Mouse (Mus musculus) spleen, postnatal 4 days (tissue): ENCODE measurements at regions not wholly inside any gene's neighbourhood (a gene's known extent, or its start where the extent isn't known, plus 50 kb on each side); places are given as distances from the start of the nearest gene placed in this dataset.
A peak's percentile ranks its signal among the peaks of the same experiment; 100 is the strongest.

Experiments
- DNase-seq, 2 experiments: peaks; one replicate each; pipeline ENCODE4 v3.0.0; 2022; ENCODE audit warnings: low spot score in 2 of 2

DNA sequence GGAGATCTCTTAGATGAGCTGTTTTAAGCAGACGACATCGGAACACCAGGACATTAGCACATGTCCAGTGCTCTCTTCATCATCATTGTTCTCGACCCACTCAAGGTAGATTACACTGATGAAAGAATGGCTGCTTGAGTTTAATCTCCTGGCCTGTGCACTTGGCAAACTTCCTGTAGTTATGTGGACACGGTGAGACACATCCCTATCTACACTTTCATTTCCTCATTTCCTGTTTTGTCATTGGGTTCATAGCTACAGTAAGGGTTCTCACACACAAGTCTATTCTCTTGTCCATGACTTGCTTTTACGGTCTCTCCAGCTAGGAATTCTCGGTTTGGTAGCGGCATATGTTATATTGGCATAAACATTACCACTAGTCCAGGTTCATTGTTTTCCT is 190.5 kb downstream of the Pdgfra start:
- no peak for DNase-seq

DNA sequence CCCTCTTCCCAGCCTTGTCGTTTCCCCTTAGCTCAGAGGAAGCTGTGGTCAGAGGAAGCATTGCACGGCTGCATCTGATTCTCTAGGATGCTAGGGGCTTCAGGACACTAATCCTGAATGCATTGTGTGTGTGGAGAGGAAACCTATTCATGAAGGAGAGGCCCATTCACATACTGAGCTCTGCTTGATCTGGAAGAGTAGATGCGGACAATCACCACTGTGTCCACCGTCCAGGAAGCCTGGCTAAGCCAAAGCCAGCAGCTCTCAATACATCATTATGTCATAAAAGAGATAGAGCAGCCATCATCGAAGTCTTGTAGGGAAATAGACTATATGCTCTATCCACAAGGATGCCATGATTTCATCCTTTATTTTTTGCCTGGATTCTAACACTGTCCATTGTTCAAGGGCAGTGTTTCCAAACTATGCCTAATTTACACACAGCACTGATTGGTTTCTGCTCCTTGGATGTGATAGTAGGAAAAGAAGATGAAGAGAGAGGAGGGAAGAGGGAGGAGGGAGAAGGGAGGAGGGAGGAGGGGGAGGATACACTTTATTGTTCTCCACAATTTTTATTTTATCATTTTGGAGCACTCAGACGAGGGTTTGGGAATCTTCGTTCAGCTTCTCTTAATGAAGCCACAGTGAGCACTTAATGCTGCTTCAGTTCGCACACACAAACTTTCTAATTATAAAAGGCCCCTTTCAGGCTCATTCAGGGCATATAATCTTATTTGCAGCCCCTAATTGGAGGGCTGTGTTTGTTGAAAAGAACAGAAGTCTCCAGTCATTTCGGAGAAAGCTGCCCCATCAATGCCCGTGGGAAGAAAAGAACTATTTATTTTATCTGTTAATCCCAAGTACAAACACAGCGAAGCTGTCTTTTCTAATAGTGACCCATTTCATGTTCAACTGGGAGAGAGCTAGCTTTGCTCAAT is 195.0 kb downstream of the Pdgfra start:
- no peak for DNase-seq

DNA sequence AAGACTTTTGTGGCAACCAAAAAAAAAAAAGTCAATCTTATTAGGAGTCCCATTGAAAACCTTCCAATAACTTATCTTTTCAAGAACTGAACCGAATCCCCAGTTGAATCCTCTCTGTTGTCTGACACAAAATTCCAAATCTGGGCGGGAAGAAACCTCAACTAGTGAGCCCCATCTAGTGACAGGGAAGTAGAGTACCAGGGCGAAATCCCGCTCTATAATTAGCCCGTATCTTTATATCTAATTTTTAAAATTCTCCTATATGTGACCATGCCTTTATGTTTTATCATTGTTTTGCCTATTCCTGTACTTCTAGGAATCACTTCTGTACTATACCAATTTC is 195.7 kb downstream of the Pdgfra start:
- no peak for DNase-seq

DNA sequence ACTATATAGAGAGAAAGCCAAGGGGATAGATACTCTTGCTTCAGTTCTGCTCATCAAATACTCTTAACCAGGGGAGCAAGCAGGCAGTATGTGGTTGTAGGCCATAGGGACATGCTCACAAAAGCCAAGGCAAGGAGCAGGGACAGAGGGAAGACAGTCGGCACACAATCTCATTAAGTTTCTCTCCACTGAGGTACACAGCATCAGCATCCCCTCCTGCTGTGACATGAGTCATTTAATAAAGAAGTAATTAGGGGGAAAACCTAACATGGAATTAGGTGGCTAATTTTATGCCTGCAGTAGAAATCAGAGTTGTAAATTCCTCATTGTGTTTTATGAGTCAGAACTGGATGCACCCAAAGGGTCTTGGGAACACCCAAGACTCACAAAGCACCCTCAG is 203.2 kb downstream of the Pdgfra start:
- DNase-seq = no peak

DNA sequence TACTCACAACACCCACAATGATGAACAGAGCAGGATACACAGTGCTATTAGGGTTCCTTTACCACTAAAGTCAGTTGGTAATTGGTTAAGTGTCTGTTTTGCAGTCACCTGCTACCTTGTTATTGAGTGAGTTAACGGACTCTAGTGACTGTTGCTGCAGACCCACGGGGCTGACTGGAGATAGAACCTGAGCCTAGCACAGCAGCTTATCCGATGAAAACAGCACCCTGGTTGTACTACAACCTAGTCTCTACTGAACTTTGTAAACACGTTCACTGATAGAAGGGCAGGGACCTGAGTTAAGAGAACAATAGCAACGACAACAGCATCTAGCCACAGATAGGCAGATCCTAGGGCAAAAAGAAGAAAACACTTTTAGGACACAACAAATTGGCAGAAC is 206.8 kb downstream of the Pdgfra start:
- no peak for DNase-seq

DNA sequence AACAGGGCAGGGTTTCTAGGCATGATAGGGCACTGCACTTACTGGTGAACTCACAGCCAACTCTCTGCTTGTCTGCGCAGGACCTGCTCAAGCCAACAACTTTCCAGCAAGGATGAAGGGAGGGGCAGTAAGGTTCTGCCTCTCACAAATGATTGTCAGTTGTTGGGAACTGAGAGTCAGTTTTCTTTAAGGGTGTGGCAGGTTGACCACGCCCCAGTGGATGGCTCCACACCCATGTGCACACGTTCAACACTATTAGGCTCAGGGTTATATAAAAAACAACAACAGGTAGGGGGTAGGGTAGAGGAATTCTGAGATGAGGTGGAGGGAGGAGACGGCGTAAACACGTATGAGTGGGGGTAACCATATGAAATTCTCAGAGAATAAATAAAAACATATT is 210.9 kb upstream of the Kit start:
- DNase-seq = no peak

DNA sequence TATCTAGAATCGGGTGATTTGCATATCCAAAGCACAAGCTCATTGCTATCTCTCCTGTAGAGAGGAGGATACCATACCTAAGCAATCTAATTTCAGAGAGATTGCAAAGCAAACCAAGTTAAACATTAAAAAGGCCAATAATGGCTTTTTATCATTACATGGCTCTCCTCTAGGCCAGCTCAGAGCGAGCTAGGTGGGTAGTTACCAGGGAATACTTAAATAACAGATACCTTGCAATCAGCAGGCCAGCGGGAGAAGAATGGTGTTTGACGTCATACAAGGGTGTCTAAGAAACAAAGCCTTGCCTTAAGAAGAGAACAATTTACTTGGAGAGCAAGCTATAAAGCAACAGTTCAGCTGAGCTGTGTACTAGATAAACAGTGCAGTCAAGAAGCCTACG is 207.4 kb upstream of the Kit start:
- DNase-seq = no peak

DNA sequence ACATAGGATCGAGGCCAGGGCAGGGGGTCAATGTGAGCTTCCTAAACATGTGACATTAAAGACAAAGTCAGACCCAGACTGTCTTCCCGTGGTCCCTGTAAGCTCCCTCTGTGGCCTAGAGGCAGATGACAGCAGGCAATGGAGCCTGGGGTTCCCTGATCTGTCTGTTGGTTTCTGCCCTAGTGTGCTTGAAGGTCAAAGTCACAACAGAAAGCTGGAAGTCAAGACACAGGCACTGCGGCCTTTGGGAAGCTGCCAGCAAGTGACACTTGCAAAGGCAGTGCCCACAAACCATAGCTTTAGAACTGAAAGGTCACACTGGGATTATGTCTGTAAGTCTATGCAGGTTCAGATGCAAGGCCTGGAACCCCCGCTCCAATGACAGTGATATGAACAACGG is 206.0 kb upstream of the Kit start:
- no peak for DNase-seq

DNA sequence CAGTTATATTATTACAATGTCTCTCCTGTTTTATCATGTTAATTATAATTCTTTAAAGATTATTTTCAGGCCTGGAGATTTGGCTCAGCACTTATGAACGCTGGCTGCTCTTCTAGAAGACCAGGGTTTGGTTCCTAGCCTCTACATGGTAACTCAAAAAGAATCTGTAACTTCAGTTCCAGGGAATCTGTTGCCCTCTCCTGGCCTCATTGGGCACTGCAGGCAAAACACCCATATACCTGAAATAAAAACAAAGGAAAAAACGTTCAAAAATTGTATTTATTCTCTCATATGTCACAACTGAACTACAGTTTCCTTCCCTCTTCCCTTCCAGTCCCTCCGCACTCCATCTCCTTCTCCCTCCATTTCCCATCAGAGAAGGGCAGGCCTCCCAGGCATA is 201.9 kb upstream of the Kit start:
- no peak for DNase-seq

DNA sequence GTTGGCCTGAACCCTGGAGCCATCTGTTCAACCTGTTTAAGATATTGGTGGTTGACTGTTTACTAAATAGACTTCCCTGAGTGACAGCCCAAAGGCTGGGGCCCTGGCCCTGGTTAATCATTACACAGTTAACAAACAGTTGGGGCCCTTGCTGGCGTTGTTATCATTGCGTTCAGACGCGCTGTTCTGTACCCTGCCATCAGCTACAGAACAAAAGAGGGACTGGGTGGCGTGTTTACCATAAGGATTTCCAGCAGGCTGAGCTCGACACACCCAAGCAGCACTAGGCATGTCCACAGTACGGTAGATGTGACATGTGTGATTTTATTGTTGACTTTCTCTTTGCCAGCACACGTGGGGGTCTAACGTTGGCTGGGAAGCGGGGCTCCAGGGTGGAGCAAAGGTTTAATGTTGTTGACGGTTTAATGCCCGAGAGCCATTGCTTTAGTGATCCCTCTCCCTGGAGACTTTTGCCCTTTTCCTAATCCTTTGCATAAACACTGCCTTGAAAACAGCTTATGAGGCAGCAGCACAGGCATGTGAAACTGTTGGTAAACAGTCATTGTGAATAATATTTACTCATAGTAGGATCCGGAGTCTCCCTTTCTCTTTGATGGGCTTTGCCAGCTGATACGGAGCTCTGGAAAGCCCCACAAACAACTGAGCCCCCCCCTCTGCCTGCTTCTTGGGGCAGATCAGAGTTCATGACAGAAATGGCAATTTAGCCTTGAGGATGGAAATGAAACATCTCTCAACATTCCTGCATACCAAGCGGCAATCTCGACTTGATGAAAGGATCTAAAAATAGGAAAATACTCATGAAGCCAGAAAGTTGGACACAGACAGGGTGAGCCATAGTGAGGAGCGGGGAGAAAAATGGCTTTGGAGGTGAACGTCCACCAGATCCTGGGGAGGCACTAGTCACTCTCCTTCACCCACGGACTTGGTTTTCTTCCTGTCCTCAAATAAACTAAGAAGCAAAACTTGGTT is 197.1 kb upstream of the Kit start:
- peak in 1 of 2 experiments; percentile 37 for DNase-seq

DNA sequence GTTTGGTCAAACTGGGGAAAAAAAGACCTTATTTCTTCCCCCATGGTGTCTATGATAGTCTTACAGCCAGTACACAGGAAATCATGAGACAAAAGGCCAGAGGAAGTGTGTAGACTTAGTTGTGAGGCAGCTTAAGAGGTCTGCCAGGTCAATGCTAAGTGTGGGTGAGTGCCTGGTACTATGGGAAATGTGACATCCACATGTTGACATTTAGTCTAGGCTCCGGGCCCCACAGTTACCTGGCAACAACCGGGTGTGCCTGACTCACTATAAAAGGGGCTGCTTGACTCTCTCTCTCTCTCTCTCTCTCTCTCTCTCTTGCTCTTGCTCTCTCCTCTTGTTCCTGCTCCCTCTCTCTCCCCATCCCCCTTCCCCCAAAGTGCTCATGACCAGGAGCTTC is 196.1 kb upstream of the Kit start:
- DNase-seq = no peak

DNA sequence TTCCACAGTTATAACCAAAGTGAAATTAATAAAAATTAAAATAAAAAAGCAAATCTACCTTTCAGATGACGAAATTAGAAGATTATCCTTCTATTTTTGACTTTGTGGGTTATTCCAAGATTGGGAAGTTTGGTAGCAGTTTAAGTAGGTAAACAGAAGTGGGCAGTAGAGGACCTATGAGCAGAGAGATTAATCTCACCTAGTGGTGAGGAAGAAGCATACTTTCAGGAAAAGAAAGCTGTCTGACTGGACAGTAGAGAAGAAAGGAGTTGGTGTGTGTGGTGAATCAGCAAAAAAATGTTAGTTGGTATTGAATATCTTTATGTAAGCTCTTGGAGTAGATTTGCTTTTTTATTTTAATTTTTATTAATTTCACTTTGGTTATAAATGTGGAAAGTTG is 194.4 kb upstream of the Kit start:
- no peak for DNase-seq

DNA sequence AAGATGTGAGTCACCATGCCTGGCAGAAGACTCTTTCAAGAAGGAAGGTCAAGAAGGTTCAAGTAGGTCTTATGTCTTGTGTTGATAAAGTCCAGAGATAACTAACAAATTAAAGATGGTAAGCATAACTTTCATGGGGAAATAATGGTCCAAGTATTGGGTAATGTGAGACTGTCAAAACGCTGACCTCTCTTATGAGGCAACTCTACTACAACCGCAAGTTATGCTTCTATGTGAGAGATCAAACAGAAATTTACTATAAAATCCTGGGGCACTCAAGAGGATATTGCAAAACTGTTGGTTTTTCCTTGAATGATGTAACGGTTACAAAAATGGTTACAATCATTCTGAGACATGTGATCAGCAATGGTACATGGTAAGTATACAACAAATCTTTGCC is 192.6 kb upstream of the Kit start:
- DNase-seq = no peak

DNA sequence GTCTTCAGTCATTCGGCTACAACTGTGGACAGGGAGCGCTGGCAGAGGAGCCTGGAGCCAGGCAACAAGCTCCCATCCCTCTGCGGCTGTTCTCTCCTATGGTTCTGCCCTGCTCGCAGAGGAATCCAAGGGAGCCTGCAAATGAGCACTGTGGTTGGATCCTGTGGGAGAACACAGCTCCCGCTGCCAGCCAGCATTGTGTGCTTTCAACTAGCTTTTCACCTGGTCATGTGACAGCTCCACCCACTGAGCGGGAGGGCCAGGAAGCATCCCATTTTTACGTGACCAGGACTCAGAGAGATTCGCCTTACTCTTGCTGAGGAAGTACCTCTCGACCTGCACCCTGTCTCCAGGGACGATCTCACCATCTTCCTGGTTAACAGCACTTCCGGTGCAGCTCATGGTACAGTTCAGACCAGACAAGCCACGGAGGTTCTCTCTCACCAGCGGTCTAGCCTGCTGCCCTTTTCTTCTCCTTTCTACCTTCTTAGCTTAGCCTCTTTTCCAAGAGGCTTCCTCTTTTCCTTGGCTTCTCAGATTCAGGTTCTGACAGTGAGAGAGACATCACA is 186.7 kb upstream of the Kit start:
- no peak for DNase-seq

DNA sequence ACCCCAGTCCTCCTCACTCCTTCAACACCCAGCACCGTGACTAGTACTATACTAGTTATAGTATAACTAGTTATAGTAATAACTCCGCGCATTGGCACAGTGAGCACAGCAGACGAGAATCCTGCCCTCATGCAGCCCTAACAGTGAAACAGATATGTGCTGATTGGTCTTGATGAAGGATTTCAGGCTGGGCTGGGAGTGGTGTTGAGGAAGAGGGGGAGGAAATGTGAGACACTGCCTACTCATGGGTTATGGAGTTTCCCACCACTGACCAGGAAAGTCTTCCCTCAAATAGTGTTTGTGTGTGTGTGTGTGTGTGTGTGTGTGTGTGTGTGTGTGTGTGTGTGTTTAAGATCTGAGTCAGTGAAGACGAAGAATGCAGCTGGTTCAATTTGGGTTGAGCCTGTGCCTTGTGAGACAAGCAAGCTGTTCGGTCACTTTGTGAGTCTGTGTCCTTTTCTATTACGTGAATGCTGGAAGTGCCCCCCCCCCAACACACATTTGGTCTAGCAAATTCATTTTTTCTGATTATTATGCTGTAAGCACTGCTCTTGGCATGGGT is 185.9 kb upstream of the Kit start:
- no peak for DNase-seq

DNA sequence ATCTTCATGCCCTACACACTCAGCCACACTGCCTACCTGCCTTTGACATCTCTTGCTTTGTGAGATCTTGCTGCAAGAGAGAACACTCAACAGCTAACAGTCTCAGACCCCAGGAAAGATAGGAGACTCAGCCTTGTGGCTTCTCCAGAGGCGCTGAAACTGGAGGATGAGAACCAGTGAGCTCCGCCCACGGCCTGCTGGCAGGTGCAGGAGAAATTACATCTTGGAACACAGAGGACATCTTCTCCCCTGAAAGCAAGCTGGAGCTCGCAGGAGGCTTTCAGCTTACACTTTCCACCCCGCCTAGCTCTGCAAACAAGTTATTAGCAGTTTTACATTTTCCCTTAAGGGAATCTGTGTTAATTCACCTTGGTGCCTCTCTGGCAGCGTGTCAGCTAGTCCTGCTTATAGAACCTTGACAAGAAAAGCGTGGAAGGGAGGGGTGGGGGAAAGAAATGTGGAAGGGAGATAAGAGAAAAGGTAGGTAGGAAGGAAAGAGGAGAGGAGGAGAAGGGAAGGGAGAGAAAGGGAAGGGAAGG is 185.2 kb upstream of the Kit start:
- no peak for DNase-seq

DNA sequence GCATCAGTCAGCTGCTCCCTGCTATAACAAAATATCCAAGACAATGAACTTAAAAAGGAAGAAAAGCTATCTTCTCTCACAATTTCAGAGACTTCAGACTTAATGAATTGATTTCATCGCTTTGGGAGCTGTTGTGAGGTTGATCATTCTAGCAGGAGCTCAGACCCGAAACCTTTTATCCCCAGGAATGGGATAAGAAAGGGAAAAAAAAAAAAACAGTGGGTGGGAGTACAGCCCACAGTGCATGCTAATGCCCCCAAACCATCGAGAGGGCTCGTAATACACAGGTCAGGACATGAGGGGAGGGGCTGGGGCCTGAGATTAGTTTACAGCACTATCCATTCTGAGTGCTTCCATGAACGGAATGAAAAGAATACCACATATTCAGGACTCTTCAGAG is 175.9 kb upstream of the Kit start:
- no peak for DNase-seq

DNA sequence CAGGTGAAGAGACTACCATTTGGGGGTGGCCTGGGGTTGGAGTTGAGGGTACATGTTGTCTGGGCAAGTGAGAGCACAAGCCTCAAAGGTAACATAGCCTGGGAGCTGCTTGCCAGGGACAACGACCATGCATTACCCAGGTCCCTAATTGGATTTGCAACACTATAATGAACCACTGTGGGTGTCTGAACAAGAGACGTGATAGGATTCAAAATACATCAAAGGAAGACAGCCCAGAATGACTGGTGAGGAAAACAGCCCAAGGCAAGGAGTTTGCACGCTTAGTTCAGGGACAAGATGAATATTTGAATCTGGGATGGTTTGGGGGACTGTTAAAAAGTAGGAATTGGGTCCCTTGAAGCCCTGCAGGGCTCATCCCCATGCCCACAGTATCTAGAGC is 173.0 kb upstream of the Kit start:
- no peak for DNase-seq

DNA sequence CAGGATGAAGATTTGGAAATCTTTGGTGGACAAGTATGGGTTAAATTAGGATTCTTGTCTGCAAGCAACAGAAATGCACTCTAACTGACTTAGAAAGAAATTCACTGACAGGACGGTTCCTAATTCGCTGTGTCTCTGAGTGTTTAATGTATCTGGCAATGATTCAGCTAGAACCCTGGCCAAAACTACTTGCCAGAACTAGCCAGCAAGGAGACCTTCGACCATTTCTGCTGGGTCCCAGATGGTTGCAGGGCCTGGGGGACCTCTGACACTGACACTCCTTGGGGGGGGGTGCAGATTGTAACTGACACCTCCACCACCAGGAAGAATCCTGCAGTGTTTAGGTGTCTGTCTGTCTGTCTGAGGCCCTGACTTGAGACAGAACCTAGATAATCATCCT is 172.1 kb upstream of the Kit start:
- DNase-seq = no peak

DNA sequence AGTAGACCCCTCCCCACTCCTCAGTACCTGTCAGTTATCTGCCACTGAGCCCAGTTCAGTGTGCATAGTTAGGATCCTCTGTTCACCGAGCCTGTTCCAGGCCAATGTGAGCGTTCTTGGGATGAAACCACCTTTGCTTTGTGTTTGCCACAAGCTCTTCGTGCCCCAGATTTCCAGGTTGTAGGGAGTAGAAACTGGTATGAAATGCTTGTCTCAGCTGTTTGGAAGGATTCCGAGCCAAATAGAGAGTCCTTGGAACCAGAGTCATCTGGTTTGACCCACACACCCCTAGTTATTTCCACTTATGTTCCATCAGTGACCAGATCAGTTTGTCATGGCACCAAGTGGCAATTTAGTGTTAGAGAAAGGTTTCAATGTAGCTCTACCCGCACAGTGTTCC is 171.2 kb upstream of the Kit start:
- no peak for DNase-seq

DNA sequence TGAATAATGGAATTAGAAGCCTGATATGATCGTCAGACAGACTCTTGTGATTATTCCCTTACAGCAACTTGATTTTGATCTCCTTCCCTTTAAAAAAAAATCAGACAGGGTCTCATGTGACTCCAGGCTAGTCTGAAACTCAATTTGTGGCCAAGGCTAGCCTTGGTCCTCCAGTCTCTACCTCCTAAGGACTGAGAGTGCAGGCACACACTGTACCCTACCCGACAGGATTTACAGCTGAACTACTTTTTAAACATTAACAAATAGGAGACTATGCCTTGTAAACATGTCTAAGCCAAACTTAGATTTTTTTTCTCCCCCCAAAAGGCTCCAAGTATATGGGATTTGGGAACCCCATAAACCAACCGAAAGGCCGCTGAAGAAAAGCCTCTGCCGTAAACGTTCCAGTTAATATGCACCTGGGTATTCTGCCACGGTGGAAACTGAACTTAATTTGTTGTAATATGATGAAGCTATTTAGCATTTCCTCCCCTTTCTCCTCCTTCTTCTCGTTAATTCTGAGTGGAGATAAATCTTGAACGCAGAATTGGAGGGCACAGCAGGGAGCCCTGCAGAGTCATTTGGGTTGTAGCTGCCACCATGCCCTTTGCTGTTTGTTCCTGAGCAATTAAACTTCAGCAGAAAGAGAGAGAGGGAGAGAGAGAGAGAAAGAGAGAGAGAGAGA is 170.0 kb upstream of the Kit start:
- no peak for DNase-seq
